8 mouse cellular contexts compared by ENCODE assay signal in genomic region chr3:127763076-127763612, GRCm38 (mm10). TPM values are rescaled to one million over a fixed set of nuclear protein-coding genes. Genes with fewer than 3 reads are reported as not detected.
DNase-seq lines count a peak whose midpoint lies in the region; ATAC-seq and TF ChIP-seq lines count a peak whose summit lies in the region.

No protein-coding gene starts in this region.

- dilution Hi-C loops in CH12.LX (cut with MboI; ENCODE audit: extremely low pct_ligation_motif_present, extremely low pct_unique_long_range_greater_than_20kb, low sequenced_read_pairs) = no loop called here

- H3K9ac ChIP-seq in CH12.LX (ENCODE audit: insufficient read depth, low read depth) = peak overlapping the region; percentile 51; the same call in 1 of the 2 replicates
- no peak overlapping the region for H3K9ac ChIP-seq in lung, embryonic 15.5 days

- H3K79me2 ChIP-seq in CH12.LX (replicated peaks; ENCODE audit: control insufficient read depth, extremely low read depth, insufficient read depth, poor library complexity, severe bottlenecking) = no peaks in the 10 kb centered on the region

- no peaks in the 10 kb centered on the region for H3K9me3 ChIP-seq in CH12.LX (replicated peaks; ENCODE audit: low read length)
- no peaks in the 10 kb centered on the region for H3K9me3 ChIP-seq in lung, embryonic 15.5 days

- 24% methylated on average over 7 of the region's 7 CpGs for WGBS in lung, embryonic 15.5 days

- H3K4me3 ChIP-seq in CH12.LX (replicated peaks in 1 of 3; ENCODE audit: low read depth in 2 of 3, low read length in 2 of 3, poor library complexity in 1 of 3) = peak overlapping the region in 1 of 3 experiments; percentile 28
- no peak overlapping the region for H3K4me3 ChIP-seq in lung, embryonic 15.5 days

- peak overlapping the region; percentile 23; the same call in 1 of the 2 replicates for H3K4me2 ChIP-seq in CH12.LX (ENCODE audit: insufficient read depth, low read depth, poor library complexity, severe bottlenecking)
- H3K4me2 ChIP-seq in lung, embryonic 15.5 days = peak overlapping the region; percentile 16; the same call in 1 of the 2 replicates

- TF ChIP-seq EP300 in CH12.LX (IDR thresholded peaks at IDR 0.05; ENCODE audit: low read length) = no peak

- in situ Hi-C loops in CH12.LX (cut with MboI; ENCODE audit: low pct_ligation_motif_present, low pct_unique_long_range_greater_than_20kb, low sequenced_read_pairs) = loop anchor here (25.0 kb wide), 1 partner anchor 174 kb away; no protein-coding TSS in a partner anchor

- ATAC-seq in lung, embryonic 15.5 days (ENCODE audit: borderline replicate concordance, extremely low read depth, low FRiP score, low TSS enrichment) = no peak

- H3K4me1 ChIP-seq in CH12.LX (ENCODE audit: control insufficient read depth in 1 of 2, insufficient read depth in 2 of 2) = peaks cover 0 to 9% of the 10 kb centered on the region in 2 experiments; a peak in 2 of 4 replicates
- H3K4me1 ChIP-seq in lung, embryonic 15.5 days = no peaks in the 10 kb centered on the region

- no peaks in the 10 kb centered on the region for H3K27me3 ChIP-seq in CH12.LX (replicated peaks)
- peaks cover 9% of the 10 kb centered on the region; the same call in 1 of the 2 replicates for H3K27me3 ChIP-seq in lung, embryonic 15.5 days

- peak; percentile 71 to 88 for TF ChIP-seq CTCF in CH12.LX (conservative IDR thresholded peaks at IDR 0.05 in 1 of 2, IDR thresholded peaks at IDR 0.05 in 1 of 2; ENCODE audit: low read depth in 2 of 2, low read length in 2 of 2)

- DNase-seq in CH12.LX (ENCODE audit: extremely low read depth) (peak; percentile 96), adipocyte (ENCODE audit: low spot score) (peak; percentile 86)
- peak; percentile 90 for DNase-seq in embryo, embryonic 10 days (ENCODE audit: low spot score)
- DNase-seq in gastrocnemius, postnatal 4 days (ENCODE audit: low spot score in 2 of 2) = peak; percentile 50 to 74
- peak; percentile 54 to 75 for DNase-seq in layer of hippocampus, adult 18-20 months (ENCODE audit: low spot score in 2 of 2)
- DNase-seq in right cerebral cortex, postnatal 14 days = peak; percentile 79
- peak; percentile 86 for DNase-seq in urinary bladder, postnatal 14 days (ENCODE audit: low spot score)

- TF ChIP-seq POLR2A in CH12.LX (IDR thresholded peaks at IDR 0.05; ENCODE audit: low read depth, low read length) = peak; percentile 48; the same call in 1 of the 2 replicates

- no peak overlapping the region for H3K27ac ChIP-seq in CH12.LX (ENCODE audit: insufficient read depth, low read depth)
- H3K27ac ChIP-seq in lung, embryonic 15.5 days = no peak overlapping the region

- peak; percentile 68 for TF ChIP-seq RAD21 in CH12.LX (IDR thresholded peaks at IDR 0.05; ENCODE audit: low read depth, low read length)

- H3K36me3 ChIP-seq in CH12.LX (replicated peaks in 1 of 2; ENCODE audit: control insufficient read depth in 1 of 2, insufficient read depth in 1 of 2, low read length in 1 of 2) = no peaks in the 10 kb centered on the region
- H3K36me3 ChIP-seq in lung, embryonic 15.5 days = no peaks in the 10 kb centered on the region

TF ChIP-seq in CH12.LX, 34 proteins besides CTCF, POLR2A, EP300 and RAD21:
- peak; percentile 82 for TF ChIP-seq ELF1 (IDR thresholded peaks at IDR 0.05; ENCODE audit: low read depth, low read length)
- TF ChIP-seq SIN3A (IDR thresholded peaks at IDR 0.05; ENCODE audit: low read length) = no peak
- TF ChIP-seq SMC3 (IDR thresholded peaks at IDR 0.05; ENCODE audit: low read depth, low read length) = peak; percentile 66
- TF ChIP-seq TBP (conservative IDR thresholded peaks at IDR 0.05; ENCODE audit: low read depth, low read length) = 0 out of 2 replicates have a peak, but pooled peaks have one; percentile 55
- TF ChIP-seq JUND (conservative IDR thresholded peaks at IDR 0.05; ENCODE audit: low read depth, low read length) = no peak; the same call in 1 of the 2 replicates
TF ChIP-seq in CH12.LX: peak in this region for 3.

RNA-seq across cellular contexts. Expression of gene Alpk1, which starts 17.2 kb away (rescaled TPM):
- total RNA-seq in CH12.LX (2012; rRNA removed) (1.3 and 1.8 TPM in 2 replicates), CH12.LX (2014; rRNA removed) (1.4 TPM in 2 replicates)
- polyA plus RNA-seq in CH12.LX (2012; ENCODE audit: insufficient read length, low read depth) = 1.5 and 1.6 TPM in 2 replicates
- 1 to 10 TPM; 2.4 to 2.7 TPM for total RNA-seq in gastrocnemius, postnatal 4 days (2021)
- total RNA-seq in layer of hippocampus, adult 18-20 months (2021) = 1 to 10 TPM; 8.8 to 9.3 TPM
- 1.0 and 1.9 TPM in 2 replicates for polyA plus RNA-seq in lung, embryonic 15.5 days (2015; fragmentation: Nextera tagmentation; extraction: Ambion mirVana)

RNA-seq across cellular contexts. Expression of gene Tifa, which starts 26.5 kb away (rescaled TPM):
- total RNA-seq in CH12.LX (2012; rRNA removed) (1.4 and 1.7 TPM in 2 replicates), CH12.LX (2014; rRNA removed) (2.8 and 3.1 TPM in 2 replicates)
- 2.3 and 3.2 TPM in 2 replicates for polyA plus RNA-seq in CH12.LX (2012; ENCODE audit: insufficient read length, low read depth)
- 1 to 10 TPM; 1.6 to 2.0 TPM for total RNA-seq in gastrocnemius, postnatal 4 days (2021)
- total RNA-seq in layer of hippocampus, adult 18-20 months (2021) = 1 to 10 TPM; 8.7 to 8.9 TPM
- polyA plus RNA-seq in lung, embryonic 15.5 days (2015; fragmentation: Nextera tagmentation; extraction: Ambion mirVana) = 4.9 and 6.1 TPM in 2 replicates
